ENCODE assay signal across 9 mouse cellular contexts in genomic region chr9:73103159-73103879, GRCm38 (mm10). TPM values are rescaled to one million over a fixed set of nuclear protein-coding genes. Genes with fewer than 3 reads are reported as not detected.
A peak's percentile ranks its signal among the peaks of the same experiment; 100 is the strongest.
DNase-seq lines count a peak whose midpoint lies in the region; ATAC-seq and TF ChIP-seq lines count a peak whose summit lies in the region.
"Had no signal": no experiment of that assay in that cellular context is flagged by ENCODE, and none has a peak within 500 bp of the region (broad histone marks: within the 10 kb centered on the region; RNA-seq: fewer than 3 reads in every experiment).

No protein-coding gene starts in this region.

- H3K9me3 ChIP-seq in ES-Bruce4 (replicated peaks; ENCODE audit: control insufficient read depth, insufficient read depth, low read length, poor library complexity, severe bottlenecking) = no peaks in the 10 kb centered on the region
- H3K9me3 ChIP-seq in forebrain, embryonic 12.5 days = no peaks in the 10 kb centered on the region

- 0 out of 2 replicates have a peak, but pooled peaks have one; percentile 36 for ATAC-seq in forebrain, embryonic 12.5 days (ENCODE audit: low FRiP score)
- ATAC-seq in megakaryocyte-erythroid progenitor cell, adult 5-6 weeks (replicated peaks; ENCODE audit: low FRiP score, low TSS enrichment, poor library complexity, severe bottlenecking) = peak; percentile 45

- H3K4me1 ChIP-seq in ES-Bruce4 (ENCODE audit: control insufficient read depth, insufficient read depth, low read length) = peaks cover 5% of the 10 kb centered on the region
- peaks cover 10% of the 10 kb centered on the region; the same call in 1 of the 2 replicates for H3K4me1 ChIP-seq in forebrain, embryonic 12.5 days

- no peak for TF ChIP-seq POLR2A in ES-Bruce4 (IDR thresholded peaks at IDR 0.05; ENCODE audit: insufficient read depth, low read length)

- TF ChIP-seq EP300 in ES-Bruce4 (IDR thresholded peaks at IDR 0.05; ENCODE audit: insufficient read depth, low read depth, low read length) = no peak

- H3K4me3 ChIP-seq in ES-Bruce4 (ENCODE audit: low read depth, low read length) = peak overlapping the region; percentile 63
- peak overlapping the region; percentile 46 for H3K4me3 ChIP-seq in forebrain, embryonic 12.5 days (replicated peaks)

- peak overlapping the region; percentile 76 for H3K9ac ChIP-seq in ES-Bruce4 (ENCODE audit: low read depth, poor library complexity, severe bottlenecking)
- peak overlapping the region; percentile 56; the same call in 1 of the 2 replicates for H3K9ac ChIP-seq in forebrain, embryonic 12.5 days

- WGBS in forebrain, embryonic 12.5 days = 4% methylated on average over 57 of the region's 60 CpGs

- peak overlapping the region; percentile 84 for H3K4me2 ChIP-seq in forebrain, embryonic 12.5 days

- H3K36me3 ChIP-seq in ES-Bruce4 (ENCODE audit: control insufficient read depth, insufficient read depth, low read length, poor library complexity, severe bottlenecking) = no peaks in the 10 kb centered on the region
- no peaks in the 10 kb centered on the region for H3K36me3 ChIP-seq in forebrain, embryonic 12.5 days (replicated peaks)

- DNase-seq in adrenal gland, postnatal 25 days = peak; percentile 58
- DNase-seq in heart, postnatal 14 days = peak; percentile 39 to 58
- DNase-seq in kidney, postnatal 25 days = peak; percentile 38 to 71
- DNase-seq in testis, postnatal 10 days (ENCODE audit: low spot score) = peak; percentile 74
- DNase-seq in adipocyte (ENCODE audit: low spot score) = no peak

- no peak overlapping the region for H3K27ac ChIP-seq in ES-Bruce4 (ENCODE audit: insufficient read depth, low read length)
- H3K27ac ChIP-seq in forebrain, embryonic 12.5 days = no peak overlapping the region

- intact Hi-C loops in heart, postnatal 14 days (cut with DNase I) = no loop called here

- H3K27me3 ChIP-seq in ES-Bruce4 (ENCODE audit: control insufficient read depth, insufficient read depth, low read length, poor library complexity, severe bottlenecking) = peaks cover 4% of the 10 kb centered on the region; the same call in 1 of the 2 replicates
- H3K27me3 ChIP-seq in forebrain, embryonic 12.5 days = peaks cover 54% of the 10 kb centered on the region

- no peak for TF ChIP-seq CTCF in ES-Bruce4 (IDR thresholded peaks at IDR 0.05; ENCODE audit: low read depth, low read length)

RNA-seq across cellular contexts. Expression of gene Gm20509, which starts 1.0 kb away (rescaled TPM):
- not detected in 2 replicates for polyA plus RNA-seq in ES-Bruce4 (2011; ENCODE audit: insufficient read depth, insufficient read length, low read depth, missing spikeins)
- total RNA-seq in adrenal gland, postnatal 25 days (2021) = 0.49 TPM in 1 of 2 replicates, not detected in the other
- not detected in 2 replicates for polyA plus RNA-seq in forebrain, embryonic 12.5 days (2016; fragmentation: Nextera tagmentation; extraction: Ambion mirVana)
- total RNA-seq in heart, postnatal 14 days (2021) = not detected
- total RNA-seq in megakaryocyte-erythroid progenitor cell, adult 5-6 weeks (2014; fragmentation: Nextera tagmentation) = not detected in 2 replicates
- not detected in 2 replicates for total RNA-seq in megakaryocyte-erythroid progenitor cell, adult 5-6 weeks (2017)
- polyA plus RNA-seq: large intestine, adult 2 months had no signal

RNA-seq across cellular contexts. Expression of gene Khdc3, which starts 1.7 kb away (rescaled TPM):
- polyA plus RNA-seq in ES-Bruce4 (2011; ENCODE audit: insufficient read depth, insufficient read length, low read depth, missing spikeins) = 2.3 and 4.0 TPM in 2 replicates
- total RNA-seq in adrenal gland, postnatal 25 days (2021) = 1.00 and 2.0 TPM in 2 replicates
- polyA plus RNA-seq in forebrain, embryonic 12.5 days (2016; fragmentation: Nextera tagmentation; extraction: Ambion mirVana) = not detected in 2 replicates
- under 1 TPM; 0.17 to 0.22 TPM for total RNA-seq in heart, postnatal 14 days (2021)
- total RNA-seq in megakaryocyte-erythroid progenitor cell, adult 5-6 weeks (2014; fragmentation: Nextera tagmentation) = not detected in 2 replicates
- not detected in 2 replicates for total RNA-seq in megakaryocyte-erythroid progenitor cell, adult 5-6 weeks (2017)

RNA-seq across cellular contexts. Expression of gene Rsl24d1, which starts 9.9 kb away (rescaled TPM):
- 144 and 146 TPM in 2 replicates for polyA plus RNA-seq in ES-Bruce4 (2011; ENCODE audit: insufficient read depth, insufficient read length, low read depth, missing spikeins)
- 60.6 and 64.2 TPM in 2 replicates for total RNA-seq in adrenal gland, postnatal 25 days (2021)
- polyA plus RNA-seq in forebrain, embryonic 12.5 days (2016; fragmentation: Nextera tagmentation; extraction: Ambion mirVana) = 133 and 137 TPM in 2 replicates
- total RNA-seq in heart, postnatal 14 days (2021) = 10 to 100 TPM; 48.5 to 56.0 TPM
- total RNA-seq in megakaryocyte-erythroid progenitor cell, adult 5-6 weeks (2014; fragmentation: Nextera tagmentation) = 103 and 110 TPM in 2 replicates
- total RNA-seq in megakaryocyte-erythroid progenitor cell, adult 5-6 weeks (2017) = 193 and 210 TPM in 2 replicates

RNA-seq across cellular contexts. Expression of gene Rab27a, which starts 58.7 kb away (rescaled TPM):
- polyA plus RNA-seq in ES-Bruce4 (2011; ENCODE audit: insufficient read depth, insufficient read length, low read depth, missing spikeins) = 16.1 and 18.2 TPM in 2 replicates
- total RNA-seq in adrenal gland, postnatal 25 days (2021) = 28.5 and 47.1 TPM in 2 replicates
- polyA plus RNA-seq in forebrain, embryonic 12.5 days (2016; fragmentation: Nextera tagmentation; extraction: Ambion mirVana) = 1.4 and 1.8 TPM in 2 replicates
- total RNA-seq in heart, postnatal 14 days (2021) = 1 to 10 TPM; 5.6 to 6.7 TPM
- total RNA-seq in megakaryocyte-erythroid progenitor cell, adult 5-6 weeks (2014; fragmentation: Nextera tagmentation) = 7.6 and 11.3 TPM in 2 replicates
- 9.8 and 17.4 TPM in 2 replicates for total RNA-seq in megakaryocyte-erythroid progenitor cell, adult 5-6 weeks (2017)
